Mouse (Mus musculus) kidney, embryonic 14.5 days (tissue): ENCODE data around the gene Nipsnap1. TPM values are rescaled to one million over a fixed set of nuclear protein-coding genes. Genes with fewer than 3 reads are reported as not detected.

ENCODE experiments used
- ATAC-seq: fragments of 200-750 bp; cut with Nextera tagmentation; 2 replicates; pipeline ENCODE4 v1.8.0; 2017; ENCODE audit warnings: moderate number of reproducible peaks, mild to moderate bottlenecking, moderate TSS enrichment, moderate library complexity; ENCODE audit not compliant: low FRiP score, low TSS enrichment
- H3K27ac ChIP-seq: fragments of 300-500 bp; sonication (generic); 2 replicates; pipeline ENCODE4 v1.5.1; 2014; ENCODE audit warnings: low read depth, mild to moderate bottlenecking, low read length, moderate library complexity, mixed read lengths
- H3K27me3 ChIP-seq: fragments of 300-500 bp; sonication (generic); 2 replicates; pipeline ENCODE4 v1.6.1; 2014; ENCODE audit warnings: mild to moderate bottlenecking, low read length; ENCODE audit not compliant: control insufficient read depth, insufficient read depth
- H3K36me3 ChIP-seq: fragments of 300-500 bp; sonication (generic); 2 replicates; pipeline ENCODE4 v1.6.1; 2014; ENCODE audit warnings: low read length, mixed read lengths; ENCODE audit not compliant: control insufficient read depth, insufficient read depth
- H3K4me1 ChIP-seq: fragments of 300-500 bp; sonication (generic); 2 replicates; pipeline ENCODE4 v1.6.1; 2014; ENCODE audit warnings: low read length, mixed read lengths; ENCODE audit not compliant: control insufficient read depth, insufficient read depth
- H3K4me2 ChIP-seq: fragments of 300-500 bp; sonication (generic); replicated peaks from 2 replicates; pipeline ENCODE4 v1.6.1; 2014; ENCODE audit warnings: low read depth, mild to moderate bottlenecking, low read length
- H3K4me3 ChIP-seq: fragments of 300-500 bp; sonication (generic); 2 replicates; pipeline ENCODE4 v1.5.1; 2014; ENCODE audit warnings: mild to moderate bottlenecking, low read length
- H3K9ac ChIP-seq: fragments of 300-500 bp; sonication (generic); 2 replicates; pipeline ENCODE4 v1.6.1; 2014; ENCODE audit warnings: low read depth, mild to moderate bottlenecking, low read length, moderate library complexity
- H3K9me3 ChIP-seq: fragments of 300-500 bp; sonication (generic); 2 replicates; pipeline ENCODE4 v1.6.1; 2016; ENCODE audit warnings: low read length; ENCODE audit not compliant: control insufficient read depth
- WGBS: fragments of 180-500 bp; shearing (Covaris S2); extraction: QIAGEN DNeasy Blood & Tissue Kit; methylation state at CpG from one replicate; pipeline ENCODE4 v1.1.7; 2014; 5-methylcytosine and 5-hydroxymethylcytosine counted together
- microRNA-seq: library from miRNA; unstranded; fragments of <30 nt; microRNA quantifications from one replicate; pipeline ENCODE4, GENCODE M21; 2016
- polyA plus RNA-seq: library from polyadenylated mRNA; unstranded; fragments of >200 nt; fragmentation: Nextera tagmentation; extraction: Ambion mirVana; gene quantifications from 2 replicates; pipeline ENCODE4 v1.2.1, GENCODE M21; 2014

The Nipsnap1 gene
- polyA plus RNA-seq, 1 experiment from 2014 or later, result 67.4 TPM

GRCm38 (mm10) chr11:4936243-4936642, 62.5 kb downstream of the Nipsnap1 start:
- WGBS, result 72% methylated on average over 5 of the region's 5 CpGs
- no peaks in the 10 kb centered on the region for H3K36me3 ChIP-seq
- H3K9ac ChIP-seq, result no peak overlapping the region
- no peak overlapping the region for H3K4me3 ChIP-seq
- H3K27ac ChIP-seq, result no peak overlapping the region
- H3K27me3 ChIP-seq, result no peaks in the 10 kb centered on the region
- no peaks in the 10 kb centered on the region for H3K4me1 ChIP-seq
- no peak overlapping the region for H3K4me2 ChIP-seq
- no peaks in the 10 kb centered on the region for H3K9me3 ChIP-seq
- no peak for ATAC-seq

Small RNAs within 50 kb of the gene (microRNA-seq; reads per million reads assigned to microRNA genes)
- not detected for gene Mir6918

Other genes starting within 250 kb of the Nipsnap1 start
- 20.9 and 36.2 TPM in 2 replicates for gene Ascc2, start 236.2 kb upstream of the Nipsnap1 start, polyA plus RNA-seq
- 800 and 1,083 TPM in 2 replicates for gene Uqcr10, start 169.6 kb upstream of the Nipsnap1 start, polyA plus RNA-seq
- 59.8 and 77.4 TPM in 2 replicates for gene Zmat5, start 169.3 kb upstream of the Nipsnap1 start, polyA plus RNA-seq
- 0.13 TPM in 1 of 2 replicates, not detected in the other for gene Cabp7, start 127.2 kb upstream of the Nipsnap1 start, polyA plus RNA-seq
- 21.6 and 48.1 TPM in 2 replicates for gene Nf2, start 24.4 kb upstream of the Nipsnap1 start, polyA plus RNA-seq
- 39.4 and 47.1 TPM in 2 replicates for gene Thoc5, start 21.4 kb downstream of the Nipsnap1 start, polyA plus RNA-seq
- 0.22 and 0.23 TPM in 2 replicates for gene Nefh, start 74.1 kb downstream of the Nipsnap1 start, polyA plus RNA-seq
- 35.1 and 62.6 TPM in 2 replicates for gene Ap1b1, start 112.9 kb downstream of the Nipsnap1 start, polyA plus RNA-seq
- 4.1 and 4.6 TPM in 2 replicates for gene Rasl10a, start 184.2 kb downstream of the Nipsnap1 start, polyA plus RNA-seq
- gene Gas2l1, start 191.4 kb downstream of the Nipsnap1 start, polyA plus RNA-seq, result 30.2 and 47.3 TPM in 2 replicates
- gene Rhbdd3, start 225.0 kb downstream of the Nipsnap1 start, polyA plus RNA-seq, result 25.5 and 29.0 TPM in 2 replicates
- 506 and 517 TPM in 2 replicates for gene Ewsr1, start 225.3 kb downstream of the Nipsnap1 start, polyA plus RNA-seq